Mouse (Mus musculus): ENCODE results near the gene Arhgap27. TPM values are rescaled to one million over a fixed set of nuclear protein-coding genes. Genes with fewer than 3 reads are reported as not detected.
"Not testable (repeated sequence)": the region's sequence is repeated elsewhere in the genome, so short reads cannot be mapped to it uniquely, and the experiment has no call there.

Arhgap27 gene
- total RNA-seq (2014; fragmentation: Nextera tagmentation) (21.3 and 29.3 TPM in 2 replicates), total RNA-seq (2017) (11.0 and 19.0 TPM in 2 replicates)

- peak; percentile 40 for ATAC-seq (replicated peaks; ENCODE audit: poor library complexity, severe bottlenecking)
Measured at GRCm38 (mm10) chr11:103363214-103364148, at the start of gene Arhgap27. Arhgap27 (minus strand) TSS chr11:103363692.

GRCm38 (mm10) chr11:103412950-103413423 lies 49.5 kb upstream of the Arhgap27 start:
- ATAC-seq (replicated peaks; ENCODE audit: poor library complexity, severe bottlenecking) = no peak; the same call in 1 of the 2 replicates

GRCm38 (mm10) chr11:103411981-103412949 lies 48.8 kb upstream of the Arhgap27 start, which contains the start of gene Plekhm1:
Plekhm1 (minus strand) TSS chr11:103412687.
- ATAC-seq (replicated peaks; ENCODE audit: poor library complexity, severe bottlenecking) = peak; percentile 94

GRCm38 (mm10) chr11:103411301-103411700 lies 47.8 kb upstream of the Arhgap27 start:
- ATAC-seq (replicated peaks; ENCODE audit: poor library complexity, severe bottlenecking) = no peak

GRCm38 (mm10) chr11:103408880-103409279 lies 45.4 kb upstream of the Arhgap27 start:
- ATAC-seq (replicated peaks; ENCODE audit: poor library complexity, severe bottlenecking) = no peak

GRCm38 (mm10) chr11:103407136-103407535 lies 43.6 kb upstream of the Arhgap27 start:
- not testable (repeated sequence) for ATAC-seq (replicated peaks; ENCODE audit: poor library complexity, severe bottlenecking)

GRCm38 (mm10) chr11:103406551-103406950 lies 43.1 kb upstream of the Arhgap27 start:
- no peak for ATAC-seq (replicated peaks; ENCODE audit: poor library complexity, severe bottlenecking)

GRCm38 (mm10) chr11:103405814-103406213 lies 42.3 kb upstream of the Arhgap27 start:
- ATAC-seq (replicated peaks; ENCODE audit: poor library complexity, severe bottlenecking) = peak; percentile 53

- no peak for ATAC-seq (replicated peaks; ENCODE audit: poor library complexity, severe bottlenecking)
Measured at GRCm38 (mm10) chr11:103404618-103405017, 41.1 kb upstream of the Arhgap27 start.

GRCm38 (mm10) chr11:103403776-103404175 lies 40.3 kb upstream of the Arhgap27 start:
- ATAC-seq (replicated peaks; ENCODE audit: poor library complexity, severe bottlenecking) = peak; percentile 41

GRCm38 (mm10) chr11:103402738-103403137 lies 39.2 kb upstream of the Arhgap27 start:
- ATAC-seq (replicated peaks; ENCODE audit: poor library complexity, severe bottlenecking) = no peak

GRCm38 (mm10) chr11:103402198-103402597 lies 38.7 kb upstream of the Arhgap27 start:
- peak; percentile 24; the same call in 1 of the 2 replicates for ATAC-seq (replicated peaks; ENCODE audit: poor library complexity, severe bottlenecking)

GRCm38 (mm10) chr11:103399986-103400385 lies 36.5 kb upstream of the Arhgap27 start:
- ATAC-seq (replicated peaks; ENCODE audit: poor library complexity, severe bottlenecking) = peak; percentile 92

GRCm38 (mm10) chr11:103399050-103399449 lies 35.6 kb upstream of the Arhgap27 start:
- ATAC-seq (replicated peaks; ENCODE audit: poor library complexity, severe bottlenecking) = no peak

- no peak for ATAC-seq (replicated peaks; ENCODE audit: poor library complexity, severe bottlenecking)
Measured at GRCm38 (mm10) chr11:103396682-103397081, 33.2 kb upstream of the Arhgap27 start.

GRCm38 (mm10) chr11:103396236-103396635 lies 32.7 kb upstream of the Arhgap27 start:
- no peak for ATAC-seq (replicated peaks; ENCODE audit: poor library complexity, severe bottlenecking)

- no peak for ATAC-seq (replicated peaks; ENCODE audit: poor library complexity, severe bottlenecking)
Measured at GRCm38 (mm10) chr11:103394604-103395003, 31.1 kb upstream of the Arhgap27 start.

GRCm38 (mm10) chr11:103394025-103394424 lies 30.5 kb upstream of the Arhgap27 start:
- ATAC-seq (replicated peaks; ENCODE audit: poor library complexity, severe bottlenecking) = no peak

- no peak for ATAC-seq (replicated peaks; ENCODE audit: poor library complexity, severe bottlenecking)
Measured at GRCm38 (mm10) chr11:103387870-103388526, 24.5 kb upstream of the Arhgap27 start.

- no peak for ATAC-seq (replicated peaks; ENCODE audit: poor library complexity, severe bottlenecking)
Measured at GRCm38 (mm10) chr11:103386827-103387226, 23.3 kb upstream of the Arhgap27 start.
